Comparison of ENCODE assay signal across 10 mouse cellular contexts in the genomic region with DNA sequence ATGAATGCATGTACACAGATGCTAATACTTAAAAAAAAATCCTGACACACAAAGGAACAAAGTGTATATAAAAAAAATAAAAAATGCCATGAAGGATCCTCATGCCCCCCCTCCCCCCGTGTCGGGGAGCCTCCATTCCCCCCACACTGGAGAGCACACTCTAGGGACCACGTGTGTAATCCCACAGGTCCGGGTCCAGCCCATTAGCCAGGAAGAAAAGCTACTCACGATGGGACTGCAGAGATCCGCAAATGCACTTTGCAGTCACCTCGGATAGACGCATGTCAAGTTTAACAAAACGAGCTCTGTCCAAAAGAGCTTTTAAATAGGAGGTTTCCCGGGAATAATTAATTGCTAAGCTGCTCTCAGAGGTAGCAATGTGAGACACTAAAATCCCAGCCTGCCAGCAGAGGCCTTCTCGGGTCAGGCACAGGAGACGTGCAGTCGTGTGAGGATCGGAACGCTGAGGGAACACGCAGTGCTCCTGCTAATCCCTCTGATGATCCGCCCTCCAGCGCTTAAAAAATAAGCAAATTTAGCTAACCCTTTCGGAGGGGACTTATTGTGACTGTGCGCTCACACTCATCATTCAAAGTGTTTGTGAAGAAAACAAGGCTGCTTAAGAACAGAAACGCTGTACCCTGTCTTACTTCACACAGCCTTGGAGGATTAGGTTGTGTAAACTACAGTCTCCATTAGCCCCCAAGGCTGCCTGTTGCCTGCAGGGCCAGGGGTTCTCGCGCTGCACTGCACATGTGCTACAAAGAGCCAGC.
DNase-seq lines count a peak whose midpoint lies in the region; ATAC-seq lines count a peak whose summit lies in the region.
"Had no signal": no experiment of that assay in that cellular context is flagged by ENCODE, and none has a peak within 500 bp of the region (broad histone marks: within the 10 kb centered on the region; RNA-seq: fewer than 3 reads in every experiment).

No protein-coding gene starts in this region.

- H3K4me3 ChIP-seq in neural tube, embryonic 11.5 days (ENCODE audit: low read depth, low read length) = no peak overlapping the region
- H3K4me3 ChIP-seq in hindbrain, embryonic 10.5 days = no peak overlapping the region
- no peak overlapping the region for H3K4me3 ChIP-seq in midbrain, embryonic 11.5 days (ENCODE audit: low read depth, low read length)
- H3K4me3 ChIP-seq: heart, embryonic 13.5 days had no signal

- peak; percentile 45 for DNase-seq in neural tube, embryonic 11.5 days (ENCODE audit: low spot score)
- no peak for DNase-seq in neural tube, embryonic 10.5 days (ENCODE audit: extremely low spot score, low spot score)
- DNase-seq in hindbrain, embryonic 10.5 days (ENCODE audit: low spot score) = no peak
- DNase-seq in midbrain, embryonic 11.5 days (ENCODE audit: low spot score, missing footprints) = peak; percentile 93
- DNase-seq in yolk sac, embryonic 10.5 days (ENCODE audit: low spot score) = peak; percentile 16
- no peak for DNase-seq in cerebellum, postnatal 4 days (ENCODE audit: low spot score in 2 of 2)
- no peak for DNase-seq in Muller cell, postnatal 12 days (ENCODE audit: inconsistent ontology term)
- no peak for DNase-seq in ovary, adult 18-20 months (ENCODE audit: low spot score)
- DNase-seq: adrenal gland, adult 2 months had no signal

- no peaks in the 10 kb centered on the region for H3K9me3 ChIP-seq in neural tube, embryonic 11.5 days (ENCODE audit: control insufficient read depth, low read length)
- no peaks in the 10 kb centered on the region for H3K9me3 ChIP-seq in hindbrain, embryonic 10.5 days
- H3K9me3 ChIP-seq in midbrain, embryonic 11.5 days (ENCODE audit: control insufficient read depth, low read length) = no peaks in the 10 kb centered on the region
- H3K9me3 ChIP-seq: heart, embryonic 13.5 days had no signal

- 60% methylated on average over 23 of the region's 23 CpGs for WGBS in neural tube, embryonic 11.5 days
- 61% methylated on average over 23 of the region's 23 CpGs for WGBS in hindbrain, embryonic 10.5 days
- 18% methylated on average over 23 of the region's 23 CpGs for WGBS in midbrain, embryonic 11.5 days

- no peak for ATAC-seq in neural tube, embryonic 11.5 days (ENCODE audit: insufficient read depth, low FRiP score, low TSS enrichment)
- ATAC-seq in midbrain, embryonic 11.5 days (ENCODE audit: low FRiP score) = peak; percentile 81

- H3K9ac ChIP-seq in neural tube, embryonic 11.5 days (ENCODE audit: low read length) = no peak overlapping the region
- 0 out of 2 replicates have a peak overlapping the region, but pooled peaks have one; percentile 22 for H3K9ac ChIP-seq in midbrain, embryonic 11.5 days (ENCODE audit: low read length)
- H3K9ac ChIP-seq: heart, embryonic 13.5 days had no signal

- no peak overlapping the region for H3K27ac ChIP-seq in neural tube, embryonic 11.5 days (ENCODE audit: low read depth, low read length)
- H3K27ac ChIP-seq in hindbrain, embryonic 10.5 days = peak overlapping the region; percentile 14
- H3K27ac ChIP-seq in midbrain, embryonic 11.5 days (ENCODE audit: low read depth, low read length) = peak overlapping the region; percentile 57
- H3K27ac ChIP-seq: heart, embryonic 13.5 days had no signal

- no peaks in the 10 kb centered on the region for H3K36me3 ChIP-seq in neural tube, embryonic 11.5 days (ENCODE audit: control insufficient read depth, insufficient read depth, low read length)
- H3K36me3 ChIP-seq in hindbrain, embryonic 10.5 days = peaks cover 6% of the 10 kb centered on the region; the same call in 1 of the 2 replicates
- H3K36me3 ChIP-seq in midbrain, embryonic 11.5 days (ENCODE audit: control insufficient read depth, insufficient read depth, low read length) = no peaks in the 10 kb centered on the region
- H3K36me3 ChIP-seq: heart, embryonic 13.5 days had no signal

- H3K4me2 ChIP-seq in neural tube, embryonic 11.5 days (ENCODE audit: low read depth) = no peak overlapping the region
- H3K4me2 ChIP-seq in midbrain, embryonic 11.5 days = peak overlapping the region; percentile 27
- H3K4me2 ChIP-seq: heart, embryonic 13.5 days had no signal

- H3K27me3 ChIP-seq in neural tube, embryonic 11.5 days (ENCODE audit: control insufficient read depth, insufficient read depth, low read length) = no peaks in the 10 kb centered on the region
- H3K27me3 ChIP-seq in hindbrain, embryonic 10.5 days (ENCODE audit: insufficient read depth, poor library complexity, severe bottlenecking) = no peaks in the 10 kb centered on the region
- H3K27me3 ChIP-seq in midbrain, embryonic 11.5 days (ENCODE audit: control insufficient read depth, insufficient read depth, low read length) = no peaks in the 10 kb centered on the region
- H3K27me3 ChIP-seq: heart, embryonic 13.5 days had no signal

- H3K4me1 ChIP-seq in neural tube, embryonic 11.5 days (ENCODE audit: control insufficient read depth, insufficient read depth, low read length) = 0 out of 2 replicates have a peak, but pooled peaks cover 7% of the 10 kb centered on the region
- H3K4me1 ChIP-seq in hindbrain, embryonic 10.5 days (replicated peaks) = peaks cover 32% of the 10 kb centered on the region
- H3K4me1 ChIP-seq in midbrain, embryonic 11.5 days (ENCODE audit: control insufficient read depth, insufficient read depth, low read length) = peaks cover 26% of the 10 kb centered on the region

Comparison
In these comparisons a context has a peak if more than half of its experiments do, and no peak if none do; other contexts are left out.
1. DNase-seq: peak in neural tube, embryonic 11.5 days (single experiment), midbrain, embryonic 11.5 days (single experiment) and yolk sac, embryonic 10.5 days (single experiment); none in neural tube, embryonic 10.5 days (single experiment), hindbrain, embryonic 10.5 days (single experiment), cerebellum, postnatal 4 days (0 of 2), Muller cell, postnatal 12 days (single experiment) and ovary, adult 18-20 months (single experiment).